Mouse (Mus musculus) myocyte (in vitro differentiated cells): Measurements from ENCODE around the gene Zzz3. TPM values are rescaled to one million over a fixed set of nuclear protein-coding genes. Genes with fewer than 3 reads are reported as not detected.

Experiments
- H3K27me3 ChIP-seq: one replicate; pipeline ENCODE4 v1.6.1; 2011; ENCODE audit not compliant: control insufficient read depth, insufficient read depth, insufficient read length
- H3K36me3 ChIP-seq: one replicate; pipeline ENCODE4 v1.6.1; 2011; ENCODE audit not compliant: control insufficient read depth, insufficient read depth
- H3K4me2 ChIP-seq: one replicate; pipeline ENCODE4 v1.6.1; 2011; ENCODE audit warnings: low read depth, control low read depth
- H3K4me3 ChIP-seq: one replicate; pipeline ENCODE4 v1.5.1; 2011; ENCODE audit warnings: mild to moderate bottlenecking, control low read depth, moderate library complexity
- H3K79me2 ChIP-seq: one replicate; pipeline ENCODE4 v1.6.1; 2011; ENCODE audit not compliant: control insufficient read depth, insufficient read depth
- H3ac ChIP-seq: one replicate; pipeline ENCODE4 v1.6.1; 2011; ENCODE audit not compliant: control insufficient read depth, insufficient read length
- CEBPB ChIP-seq: IDR thresholded peaks from 2 replicates; pipeline ENCODE4 v1.6.1; 2011; ENCODE audit warnings: mild to moderate bottlenecking, moderate library complexity; ENCODE audit not compliant: poor library complexity, insufficient read depth, severe bottlenecking
- E2F4 ChIP-seq: IDR thresholded peaks from one replicate; pipeline ENCODE4 v1.6.1; 2011; ENCODE audit warnings: mild to moderate bottlenecking, control low read depth, moderate library complexity; ENCODE audit not compliant: insufficient read depth
- MAX ChIP-seq: IDR thresholded peaks from one replicate; pipeline ENCODE4 v1.6.1; 2011; ENCODE audit warnings: low read depth, mild to moderate bottlenecking, control low read depth
- MYOD1 ChIP-seq, 3 experiments: IDR thresholded peaks; one replicate each; pipeline ENCODE4 v1.6.1; 2011; ENCODE audit warnings: control low read depth in 2 of 3, low read depth in 2 of 3, mild to moderate bottlenecking in 2 of 3, moderate library complexity in 1 of 3; ENCODE audit not compliant: insufficient read length in 2 of 3, control insufficient read depth in 1 of 3
- MYOG ChIP-seq, 3 experiments: IDR thresholded peaks; one replicate each; pipeline ENCODE4 v1.6.1; 2011; ENCODE audit warnings: control low read depth in 2 of 3, low read depth in 2 of 3, mild to moderate bottlenecking in 2 of 3; ENCODE audit not compliant: insufficient read length in 2 of 3, control insufficient read depth in 1 of 3, insufficient read depth in 1 of 3
- POLR2A ChIP-seq: IDR thresholded peaks from one replicate; pipeline ENCODE4 v1.6.1; 2011; ENCODE audit warnings: low read depth, mild to moderate bottlenecking, control low read depth, moderate library complexity; ENCODE audit not compliant: insufficient read length
- POLR2AphosphoS2 ChIP-seq: IDR thresholded peaks from one replicate; pipeline ENCODE4 v1.6.1; 2011; ENCODE audit warnings: low read depth, control low read depth; ENCODE audit not compliant: insufficient read length
- REST ChIP-seq: IDR thresholded peaks from one replicate; pipeline ENCODE4 v1.6.1; 2011; ENCODE audit warnings: mild to moderate bottlenecking, control low read depth, moderate library complexity; ENCODE audit not compliant: insufficient read depth, insufficient read length
- SRF ChIP-seq: IDR thresholded peaks from one replicate; pipeline ENCODE4 v1.6.1; 2011; ENCODE audit warnings: low read depth; ENCODE audit not compliant: control insufficient read depth, insufficient read length
- TCF12 ChIP-seq: IDR thresholded peaks from one replicate; pipeline ENCODE4 v1.6.1; 2011; ENCODE audit warnings: mild to moderate bottlenecking, control low read depth; ENCODE audit not compliant: poor library complexity, insufficient read depth, severe bottlenecking
- TCF3 ChIP-seq: IDR thresholded peaks from one replicate; pipeline ENCODE4 v1.6.1; 2011; ENCODE audit warnings: low read depth, control low read depth; ENCODE audit not compliant: insufficient read length
- USF1 ChIP-seq: IDR thresholded peaks from one replicate; pipeline ENCODE4 v1.6.1; 2011; ENCODE audit warnings: low read depth, mild to moderate bottlenecking, control low read depth, moderate library complexity
- polyA plus RNA-seq: library from polyadenylated mRNA; unstranded; fragments of >200 nt; fragmentation: generic; extraction: Trizol; gene quantifications from one replicate; pipeline ENCODE4 v1.2.1, GENCODE M21; 2012; ENCODE audit warnings: missing spikeins

Gene Zzz3
- polyA plus RNA-seq, 1 experiment: 6.6 TPM

DNA sequence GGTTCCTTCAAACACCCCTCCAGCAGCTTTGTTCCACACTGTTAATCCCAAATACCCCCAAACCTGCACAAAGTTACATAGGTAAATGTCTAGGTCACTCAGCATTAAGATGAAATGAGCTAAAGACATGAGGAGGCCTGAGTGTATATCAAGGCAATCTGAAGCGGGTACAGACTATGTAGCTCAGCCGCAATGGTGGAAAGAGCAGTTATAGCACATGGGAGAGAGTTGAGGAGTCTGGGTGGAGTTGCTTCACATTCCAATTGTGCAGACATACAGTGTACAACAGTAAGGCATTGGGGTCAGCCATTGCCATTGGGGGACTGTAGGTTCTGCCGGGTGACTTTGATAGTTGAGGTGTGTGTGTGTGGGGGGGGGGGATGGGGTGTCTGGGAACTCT, 69.2 kb downstream of the Zzz3 start:
- Histone ChIP-seq H3K36me3 (peaks cover 14% of the 10 kb centered on the region), H3K4me2 (no peak overlapping the region), H3K27me3 (no peaks in the 10 kb centered on the region), H3ac (no peak overlapping the region), H3K4me3 (no peak overlapping the region), H3K79me2 (peaks cover 3% of the 10 kb centered on the region)
- TF ChIP-seq USF1 (no peak), POLR2A (no peak), MYOD1 (IDR thresholded peaks at IDR 0.05; ENCODE audit: control insufficient read depth in 1 of 3, insufficient read length in 2 of 3, low read depth in 2 of 3) (no peak), MYOG (IDR thresholded peaks at IDR 0.05; ENCODE audit: control insufficient read depth in 1 of 3, insufficient read depth in 1 of 3, insufficient read length in 2 of 3, low read depth in 2 of 3) (no peak), TCF12 (no peak), POLR2AphosphoS2 (no peak), MAX (no peak), E2F4 (no peak)

DNA sequence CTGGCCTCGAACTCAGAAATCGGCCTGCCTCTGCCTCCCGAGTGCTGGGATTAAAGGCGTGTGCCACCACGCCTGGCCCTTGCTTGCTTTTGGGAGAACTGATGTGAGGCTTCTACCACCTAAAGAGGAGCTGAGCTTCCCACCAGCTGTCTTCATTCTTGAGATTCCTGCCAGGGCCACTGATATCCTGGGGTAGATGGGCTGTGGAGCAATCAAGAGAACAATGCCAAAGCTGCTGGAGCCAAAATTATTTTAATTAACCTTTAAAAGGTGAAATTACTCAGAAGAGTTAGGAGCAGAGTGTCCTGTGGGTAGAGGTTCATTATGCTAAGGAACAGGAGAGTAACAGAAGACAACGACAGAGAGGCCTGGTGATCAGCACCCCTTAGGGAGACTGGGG, 70.1 kb downstream of the Zzz3 start:
- Histone ChIP-seq H3K4me2 (no peak overlapping the region), H3ac (no peak overlapping the region), H3K4me3 (no peak overlapping the region), H3K36me3 (peaks cover 12% of the 10 kb centered on the region), H3K27me3 (no peaks in the 10 kb centered on the region), H3K79me2 (peaks cover 3% of the 10 kb centered on the region)
- no peak for TF ChIP-seq E2F4

DNA sequence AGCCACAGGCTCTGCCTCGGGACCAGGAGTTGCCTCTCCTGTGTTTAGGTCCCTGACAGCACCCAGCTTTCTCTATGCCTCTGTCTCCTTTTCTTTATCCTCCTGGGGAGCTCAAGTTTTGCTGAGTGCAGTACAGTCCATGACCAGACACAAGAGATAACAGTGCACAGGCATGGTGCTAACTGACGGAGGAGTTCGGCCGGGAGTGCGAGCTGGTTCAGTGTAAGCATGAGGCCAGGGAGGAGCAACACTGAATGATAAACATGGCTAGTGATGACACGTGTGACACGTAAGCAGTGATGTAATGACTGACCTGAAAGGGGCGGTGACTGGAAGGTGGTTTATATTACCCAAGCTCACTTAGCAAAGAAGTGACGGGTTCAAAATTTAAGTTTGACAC, 71.6 kb downstream of the Zzz3 start:
- no peak overlapping the region for H3K4me3 ChIP-seq
- H3K4me2 ChIP-seq: no peak overlapping the region
- no peak overlapping the region for H3ac ChIP-seq
- TF ChIP-seq CEBPB: no peak
- no peak for TF ChIP-seq SRF
- no peak for TF ChIP-seq MAX
- TF ChIP-seq POLR2AphosphoS2: no peak
- no peak for TF ChIP-seq MYOG (IDR thresholded peaks at IDR 0.05; ENCODE audit: control insufficient read depth in 1 of 3, insufficient read depth in 1 of 3, insufficient read length in 2 of 3, low read depth in 2 of 3)
- H3K27me3 ChIP-seq: no peaks in the 10 kb centered on the region
- H3K36me3 ChIP-seq: no peaks in the 10 kb centered on the region
- no peaks in the 10 kb centered on the region for H3K79me2 ChIP-seq

DNA sequence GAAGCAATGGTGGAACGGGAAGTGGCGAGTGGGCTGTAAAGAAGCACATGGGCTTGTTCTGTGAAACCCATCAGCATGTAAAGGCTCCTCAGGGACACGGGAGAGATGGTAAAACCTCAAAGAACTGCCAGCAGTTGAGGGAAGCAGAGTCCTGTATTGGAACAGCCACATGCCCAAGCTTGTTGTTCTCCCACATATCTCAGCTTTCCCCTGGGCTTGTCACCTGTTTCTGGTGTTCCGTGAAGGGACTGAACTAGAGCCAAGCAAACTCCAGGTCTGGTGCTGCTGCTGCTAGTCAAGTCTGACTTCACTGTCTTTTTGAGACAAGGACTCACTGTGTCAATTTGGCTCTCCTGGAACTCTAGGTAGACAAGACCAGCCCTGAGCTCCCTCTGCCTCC, 72.0 kb downstream of the Zzz3 start:
- Histone ChIP-seq H3K36me3 (no peaks in the 10 kb centered on the region), H3ac (no peak overlapping the region), H3K27me3 (no peaks in the 10 kb centered on the region), H3K4me2 (no peak overlapping the region), H3K4me3 (no peak overlapping the region), H3K79me2 (no peaks in the 10 kb centered on the region)
- TF ChIP-seq MAX (no peak), SRF (no peak), CEBPB (no peak), REST (no peak), TCF3 (no peak), POLR2A (no peak), USF1 (no peak)

DNA sequence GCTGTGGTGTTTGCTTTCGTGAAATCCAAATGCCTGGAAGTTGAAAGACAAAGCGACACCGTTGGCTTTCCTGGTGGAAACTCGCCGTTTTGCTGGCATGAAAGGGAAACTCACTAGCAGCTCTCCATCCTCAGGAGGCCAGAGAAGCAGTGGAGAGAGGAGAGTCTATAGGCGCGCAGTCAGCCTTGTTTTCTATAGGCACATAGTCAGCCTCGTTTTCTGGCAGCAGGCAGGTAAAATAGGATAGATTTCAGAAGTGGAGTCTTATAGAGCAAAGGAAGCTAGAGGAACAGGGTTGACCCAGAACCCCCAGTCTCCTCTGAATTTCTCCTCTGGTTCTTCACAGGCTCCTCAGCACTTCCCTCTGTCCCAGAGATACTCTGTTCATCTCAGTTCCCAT, 72.8 kb downstream of the Zzz3 start:
- Histone ChIP-seq H3K4me3 (peak overlapping the region; percentile 21), H3K79me2 (no peaks in the 10 kb centered on the region), H3K27me3 (no peaks in the 10 kb centered on the region), H3K36me3 (no peaks in the 10 kb centered on the region), H3K4me2 (peak overlapping the region; percentile 91), H3ac (no peak overlapping the region)
- no peak for TF ChIP-seq CEBPB
- TF ChIP-seq POLR2A: no peak
- no peak for TF ChIP-seq E2F4
- no peak for TF ChIP-seq USF1
- no peak for TF ChIP-seq MYOD1 (IDR thresholded peaks at IDR 0.05; ENCODE audit: control insufficient read depth in 1 of 3, insufficient read length in 2 of 3, low read depth in 2 of 3)
- TF ChIP-seq MYOG (IDR thresholded peaks at IDR 0.05; ENCODE audit: control insufficient read depth in 1 of 3, insufficient read depth in 1 of 3, insufficient read length in 2 of 3, low read depth in 2 of 3): no peak
- no peak for TF ChIP-seq TCF3
- TF ChIP-seq MAX: no peak
- no peak for TF ChIP-seq SRF
- TF ChIP-seq POLR2AphosphoS2: no peak
- TF ChIP-seq TCF12: no peak
- no peak for TF ChIP-seq REST

DNA sequence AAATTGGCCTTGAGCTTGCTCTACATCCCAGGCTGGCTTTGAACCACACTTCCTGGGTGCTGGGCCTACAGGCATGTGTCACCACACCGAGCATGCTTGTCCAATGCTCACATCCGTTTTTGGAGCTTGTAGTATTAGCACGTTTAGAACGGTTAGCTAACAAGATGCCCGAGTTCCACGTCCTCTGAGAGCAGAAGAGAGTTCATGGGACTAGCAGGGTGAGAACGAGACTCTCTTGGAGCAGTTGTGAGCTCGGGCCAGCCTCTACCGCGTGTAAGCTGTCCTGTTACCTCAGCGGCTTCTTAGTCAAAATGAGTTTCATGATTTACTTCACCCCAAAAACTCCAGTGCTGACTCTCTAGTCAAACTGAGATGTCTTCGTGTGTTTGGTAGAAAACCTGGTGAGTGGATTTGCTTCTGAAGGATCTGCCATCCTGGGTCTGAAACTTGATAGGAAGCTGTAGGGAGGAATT, 73.3 kb downstream of the Zzz3 start:
- Histone ChIP-seq H3K27me3 (no peaks in the 10 kb centered on the region), H3K4me2 (peak overlapping the region; percentile 91), H3K79me2 (no peaks in the 10 kb centered on the region), H3ac (no peak overlapping the region), H3K4me3 (peak overlapping the region; percentile 21), H3K36me3 (no peaks in the 10 kb centered on the region)
- TF ChIP-seq REST: no peak
- peak; percentile 35 for TF ChIP-seq POLR2AphosphoS2
- TF ChIP-seq TCF3: no peak
